Mouse (Mus musculus): Measurements from ENCODE around the gene Cenpa.

DNA sequence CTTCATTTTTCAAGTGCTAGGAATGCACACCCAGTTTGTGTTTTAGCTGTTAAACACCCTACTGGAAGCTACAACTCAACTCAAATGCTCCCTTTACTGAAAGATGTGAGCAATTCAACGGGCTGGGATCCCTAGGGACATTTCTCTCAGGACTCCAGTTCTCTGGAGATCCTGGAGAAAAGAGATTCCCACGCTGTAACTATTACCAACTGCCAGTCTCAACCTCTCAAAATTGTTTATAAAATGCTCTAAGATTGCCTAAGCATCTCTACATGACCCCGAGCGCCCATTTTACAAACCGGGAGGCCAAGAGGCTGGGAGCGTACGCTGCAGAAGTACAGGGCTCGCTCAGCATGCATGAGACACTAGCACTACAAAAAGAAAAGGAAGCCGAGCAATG, 19.2 kb upstream of the Cenpa start:
- no peak for TF ChIP-seq CTCF (IDR thresholded peaks at IDR 0.05; ENCODE audit: control insufficient read depth, insufficient read depth, low read length)
- TF ChIP-seq POLR2A (IDR thresholded peaks at IDR 0.05; ENCODE audit: borderline replicate concordance, control insufficient read depth, low read depth, low read length): no peak

Data from bone marrow, adult 2 months (tissue).